Mouse (Mus musculus): ENCODE measurements around the gene Ube2h. TPM values are rescaled to one million over a fixed set of nuclear protein-coding genes. Genes with fewer than 3 reads are reported as not detected.

Gene Ube2h
- polyA plus RNA-seq, 1 experiment from 2014 or later, result 61.0 TPM

DNA sequence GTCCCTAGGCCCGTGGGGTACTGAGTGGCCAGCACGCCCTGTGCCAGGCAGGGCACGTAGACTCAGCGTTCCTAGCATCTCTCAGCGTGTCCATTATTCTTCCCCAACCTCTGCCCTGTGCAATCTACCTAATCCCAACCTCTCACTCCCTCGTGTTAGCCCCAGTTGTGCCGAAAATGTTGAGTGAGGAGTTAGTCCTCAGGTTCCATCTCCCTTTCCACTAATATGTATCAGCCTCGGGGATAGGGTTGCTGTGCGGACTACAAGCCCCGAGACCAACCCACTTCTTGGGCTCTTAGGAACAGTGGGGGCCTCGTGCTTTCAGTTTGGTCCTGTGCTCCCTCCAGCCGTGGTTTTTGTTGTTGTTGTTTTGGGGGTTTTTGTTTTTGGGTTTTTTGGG is 127.8 kb downstream of the Ube2h start:
- no peak overlapping the region for H3K4me2 ChIP-seq
- no peaks in the 10 kb centered on the region for H3K36me3 ChIP-seq
- H3K4me1 ChIP-seq (replicated peaks), result peaks cover 43% of the 10 kb centered on the region
- no peak for ATAC-seq (ENCODE audit: low FRiP score)
- no peak overlapping the region for H3K9ac ChIP-seq
- H3K4me3 ChIP-seq, result no peak overlapping the region
- H3K27ac ChIP-seq, result no peak overlapping the region
- H3K9me3 ChIP-seq, result no peaks in the 10 kb centered on the region
- 4% methylated on average over 12 of the region's 12 CpGs for WGBS
- H3K27me3 ChIP-seq, result peaks cover 96% of the 10 kb centered on the region

DNA sequence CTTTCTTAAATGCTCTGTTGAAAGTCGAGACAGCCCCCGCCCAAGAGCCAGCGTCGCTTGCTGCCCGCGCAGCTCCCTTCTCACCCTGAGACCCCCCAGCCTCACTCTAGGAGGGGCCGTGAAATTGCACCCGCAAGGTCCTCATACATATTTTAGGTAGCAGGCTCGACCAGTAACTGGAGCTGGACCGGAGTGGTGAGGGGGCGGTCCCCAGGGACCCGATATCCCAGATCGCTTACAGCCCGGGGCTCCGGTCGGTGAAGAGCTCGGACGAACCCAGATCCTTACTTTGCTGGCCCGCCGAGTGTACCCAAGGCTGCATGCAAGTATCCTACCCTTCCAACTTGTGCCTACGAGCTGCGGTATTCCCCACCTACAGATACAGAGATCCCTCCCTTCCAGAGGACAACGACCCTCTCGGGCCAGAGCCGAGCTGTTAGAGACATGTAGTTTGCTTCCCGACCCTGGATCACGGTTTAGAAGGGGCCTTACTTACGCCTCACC is 128.4 kb downstream of the Ube2h start:
- Histone ChIP-seq H3K4me1 (replicated peaks) (peaks cover 40% of the 10 kb centered on the region), H3K4me2 (peak overlapping the region; percentile 33), H3K4me3 (peak overlapping the region; percentile 22), H3K36me3 (no peaks in the 10 kb centered on the region), H3K27ac (no peak overlapping the region), H3K27me3 (peaks cover 96% of the 10 kb centered on the region), H3K9ac (no peak overlapping the region), H3K9me3 (no peaks in the 10 kb centered on the region)
- WGBS, result under 1% methylated on average over 28 of the region's 28 CpGs
- ATAC-seq (ENCODE audit: low FRiP score), result no peak

DNA sequence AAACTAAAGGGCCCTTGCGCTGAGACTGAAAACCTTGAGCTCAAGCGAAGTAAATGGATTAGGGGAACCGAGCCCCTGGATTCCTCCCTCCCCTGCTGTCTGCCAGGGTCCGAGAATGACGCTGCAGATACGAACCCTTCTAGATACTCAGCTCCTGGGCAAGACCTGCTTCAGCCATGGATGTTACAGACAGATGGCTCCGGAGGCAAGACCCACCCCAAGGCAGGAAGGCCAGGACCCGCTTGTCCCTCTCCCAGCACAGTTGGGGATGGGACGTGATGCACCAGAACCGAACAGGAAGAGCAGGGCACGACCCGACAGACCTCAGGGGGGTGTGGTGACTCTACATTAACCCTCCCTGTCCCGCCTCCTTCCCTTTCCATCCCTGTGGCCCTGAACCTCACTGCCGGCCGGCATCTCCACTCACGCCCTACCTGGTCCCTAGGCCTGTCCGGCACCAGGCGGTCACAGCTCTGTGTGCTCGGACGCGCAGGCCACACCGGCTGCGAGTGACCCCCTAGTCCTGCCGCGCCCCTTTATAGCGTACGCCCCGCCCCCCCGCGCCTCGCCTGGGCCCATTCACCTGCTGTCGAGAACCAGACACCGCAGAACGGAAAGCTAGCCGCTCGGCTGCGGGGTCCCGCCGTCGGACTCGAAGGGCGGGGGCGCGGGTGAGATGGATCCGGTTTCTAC is 129.0 kb downstream of the Ube2h start:
- Histone ChIP-seq H3K27ac (peak overlapping the region; percentile 20; the same call in 1 of the 2 replicates), H3K27me3 (peaks cover 96% of the 10 kb centered on the region), H3K4me2 (peak overlapping the region; percentile 33), H3K9ac (no peak overlapping the region), H3K9me3 (no peaks in the 10 kb centered on the region), H3K4me3 (peak overlapping the region; percentile 22), H3K36me3 (no peaks in the 10 kb centered on the region), H3K4me1 (replicated peaks) (peaks cover 40% of the 10 kb centered on the region)
- under 1% methylated on average over 45 of the region's 45 CpGs for WGBS
- ATAC-seq (ENCODE audit: low FRiP score), result no peak

DNA sequence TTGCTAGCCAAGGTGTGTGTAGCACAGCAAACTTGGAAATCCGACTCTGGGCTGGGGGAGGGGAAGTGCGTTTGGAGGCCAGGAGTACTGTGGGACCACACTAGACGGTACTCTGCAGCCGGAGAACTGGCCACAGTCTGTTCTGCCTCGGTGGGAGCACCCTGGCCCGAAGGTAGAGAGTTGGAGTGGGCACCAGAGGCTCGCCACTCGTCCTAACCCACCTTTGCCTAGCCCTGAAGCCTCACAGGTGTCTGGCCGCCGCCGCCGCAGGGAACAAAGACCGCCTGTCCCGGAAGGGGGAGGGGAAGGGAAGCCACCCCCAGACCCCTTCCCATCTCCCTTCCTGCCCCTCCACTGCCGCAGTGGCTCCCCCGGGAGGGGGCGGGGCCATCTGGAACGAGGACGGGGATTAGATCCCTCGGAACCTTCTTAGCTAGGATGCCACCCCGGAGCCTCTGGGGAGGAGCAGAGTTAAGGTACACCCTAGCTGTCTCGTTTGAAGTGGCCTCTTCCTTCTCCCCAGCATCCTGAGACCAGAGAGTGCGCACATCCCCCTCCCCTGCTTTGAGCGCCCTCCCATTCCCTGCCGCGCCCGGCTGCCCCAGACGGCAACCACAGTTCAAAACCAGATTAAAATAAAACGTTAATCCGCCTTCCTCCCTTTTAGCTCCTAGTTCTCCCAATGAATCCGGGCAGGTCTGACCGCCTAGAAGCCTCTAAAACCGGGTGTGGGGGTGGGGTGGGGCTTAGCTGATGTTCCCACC is 129.7 kb downstream of the Ube2h start:
- 1% methylated on average over 33 of the region's 33 CpGs for WGBS

DNA sequence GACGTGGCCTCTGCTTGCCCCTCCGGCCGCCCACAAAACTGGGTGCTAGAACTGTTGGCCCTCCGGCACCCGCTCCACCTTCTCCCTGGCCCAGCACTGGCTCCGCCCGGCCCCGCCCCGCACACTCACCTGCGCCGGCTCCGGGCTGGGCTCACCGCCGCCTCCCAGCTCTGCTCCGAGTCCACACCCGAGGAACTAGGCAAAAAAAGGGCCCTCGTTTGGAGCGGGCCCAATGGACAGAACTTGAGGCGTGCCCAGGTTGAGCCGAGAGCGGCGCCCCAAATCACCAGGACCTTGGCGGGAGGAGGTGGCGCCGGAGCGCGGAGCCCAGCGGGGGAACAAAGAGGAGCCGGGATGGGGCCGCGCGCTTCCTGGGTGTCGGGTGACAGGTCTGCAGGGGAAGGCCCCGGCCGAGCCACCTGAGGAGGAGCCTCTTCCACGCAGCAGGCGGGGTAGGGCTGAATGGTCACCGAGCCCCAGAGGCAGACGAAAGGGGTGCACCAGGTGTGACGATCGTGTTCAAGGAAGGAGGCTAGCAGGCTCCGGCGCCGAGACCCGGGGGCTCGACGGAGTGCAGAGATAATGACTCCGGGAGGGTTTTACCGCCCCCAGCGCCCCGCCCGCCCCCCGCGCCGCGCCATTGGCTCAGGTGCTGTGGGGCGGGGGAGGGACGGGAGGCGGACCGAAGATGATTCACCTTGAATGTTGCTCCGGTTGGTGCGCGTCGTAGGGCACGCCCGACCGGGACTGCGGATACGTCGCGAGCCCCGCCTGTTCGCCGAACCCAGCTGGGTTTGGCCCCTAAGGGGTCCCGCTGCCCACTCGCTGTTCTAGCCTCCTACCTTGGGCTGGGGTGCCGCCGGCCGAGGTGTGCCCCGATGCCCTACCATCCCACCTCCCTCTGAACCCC is 130.5 kb downstream of the Ube2h start:
- Histone ChIP-seq H3K27me3 (peaks cover 97% of the 10 kb centered on the region), H3K27ac (0 out of 2 replicates have a peak overlapping the region, but pooled peaks have one; percentile 35), H3K9me3 (no peaks in the 10 kb centered on the region), H3K36me3 (no peaks in the 10 kb centered on the region), H3K4me2 (peak overlapping the region; percentile 30), H3K4me3 (peak overlapping the region; percentile 31), H3K4me1 (replicated peaks) (peaks cover 36% of the 10 kb centered on the region), H3K9ac (0 out of 2 replicates have a peak overlapping the region, but pooled peaks have one; percentile 29)
- WGBS, result under 1% methylated on average over 80 of the region's 80 CpGs
- ATAC-seq (ENCODE audit: low FRiP score), result no peak

More for the DNA sequence above, 129.7 kb downstream of the Ube2h start:
- peak overlapping the region; percentile 31 for H3K4me3 ChIP-seq
- H3K4me1 ChIP-seq (replicated peaks), result peaks cover 39% of the 10 kb centered on the region
- H3K9ac ChIP-seq, result peak overlapping the region; percentile 13; the same call in 1 of the 2 replicates
- H3K9me3 ChIP-seq, result no peaks in the 10 kb centered on the region
- H3K27me3 ChIP-seq, result peaks cover 96% of the 10 kb centered on the region
- peak overlapping the region; percentile 30 for H3K4me2 ChIP-seq
- no peak for ATAC-seq (ENCODE audit: low FRiP score)
- no peaks in the 10 kb centered on the region for H3K36me3 ChIP-seq
- H3K27ac ChIP-seq, result no peak overlapping the region

DNA sequence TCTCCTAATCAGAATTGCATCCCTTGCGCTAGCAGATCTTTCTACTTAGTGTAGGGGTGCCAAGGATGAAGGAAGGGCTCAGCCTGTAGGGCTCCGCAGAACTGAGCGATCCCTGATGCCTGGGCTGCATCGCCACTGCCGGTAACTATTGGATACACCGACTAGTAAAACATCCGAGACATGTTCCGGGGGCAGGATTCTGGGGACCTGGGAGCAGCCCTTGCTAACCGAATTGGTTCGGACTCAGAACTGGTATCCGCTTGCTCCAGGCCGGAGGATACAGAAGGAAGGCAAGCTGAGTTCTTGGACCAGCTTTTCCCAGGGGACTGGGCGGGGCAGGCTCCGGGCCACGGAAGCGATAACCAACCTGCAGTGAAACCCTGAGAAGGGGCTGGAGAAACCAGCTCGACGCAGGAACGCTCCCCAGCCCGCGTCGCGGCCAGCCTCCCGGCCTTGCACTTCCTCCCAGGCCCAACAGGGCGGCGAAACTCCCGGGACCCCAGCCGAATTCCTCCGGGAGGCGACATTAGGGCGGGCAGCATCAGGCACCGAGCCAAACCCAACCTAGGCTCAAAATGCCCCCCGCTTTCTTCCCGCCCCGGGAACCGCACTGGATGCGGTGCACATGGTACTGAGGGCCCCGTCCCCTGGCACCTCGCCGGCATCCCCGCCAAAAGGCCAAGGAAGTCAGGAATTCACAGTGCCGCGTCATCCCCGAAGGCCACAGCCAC is 131.4 kb downstream of the Ube2h start:
- H3K27me3 ChIP-seq, result peaks cover 97% of the 10 kb centered on the region
- 1% methylated on average over 44 of the region's 44 CpGs for WGBS
- no peaks in the 10 kb centered on the region for H3K9me3 ChIP-seq
- H3K4me3 ChIP-seq, result peak overlapping the region; percentile 31
- H3K36me3 ChIP-seq, result no peaks in the 10 kb centered on the region
- peak overlapping the region; percentile 35; the same call in 1 of the 2 replicates for H3K27ac ChIP-seq
- peaks cover 33% of the 10 kb centered on the region for H3K4me1 ChIP-seq (replicated peaks)
- H3K4me2 ChIP-seq, result peak overlapping the region; percentile 30
- no peak for ATAC-seq (ENCODE audit: low FRiP score)
- H3K9ac ChIP-seq, result peak overlapping the region; percentile 19; the same call in 1 of the 2 replicates

DNA sequence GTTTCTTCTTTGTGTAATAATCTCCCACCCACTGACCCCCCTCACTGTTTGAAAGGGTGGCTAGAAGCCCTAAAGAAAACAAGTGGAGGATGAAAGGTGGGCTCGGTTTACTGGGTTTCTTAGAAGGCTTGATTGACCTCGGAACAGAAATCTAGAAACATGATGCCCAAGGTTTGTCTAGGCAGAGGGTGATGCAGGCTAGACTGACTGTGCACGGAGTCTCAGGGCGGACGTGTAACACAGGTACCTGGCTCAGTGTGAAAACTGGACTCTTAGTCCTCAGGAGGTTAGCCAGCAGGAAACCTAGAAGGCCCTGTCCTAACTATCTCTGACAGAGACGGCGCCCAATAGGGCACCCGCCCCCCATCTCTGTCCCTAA is 131.9 kb downstream of the Ube2h start:
- no peak for ATAC-seq (ENCODE audit: low FRiP score)
- 12% methylated on average over 8 of the region's 8 CpGs for WGBS

DNA sequence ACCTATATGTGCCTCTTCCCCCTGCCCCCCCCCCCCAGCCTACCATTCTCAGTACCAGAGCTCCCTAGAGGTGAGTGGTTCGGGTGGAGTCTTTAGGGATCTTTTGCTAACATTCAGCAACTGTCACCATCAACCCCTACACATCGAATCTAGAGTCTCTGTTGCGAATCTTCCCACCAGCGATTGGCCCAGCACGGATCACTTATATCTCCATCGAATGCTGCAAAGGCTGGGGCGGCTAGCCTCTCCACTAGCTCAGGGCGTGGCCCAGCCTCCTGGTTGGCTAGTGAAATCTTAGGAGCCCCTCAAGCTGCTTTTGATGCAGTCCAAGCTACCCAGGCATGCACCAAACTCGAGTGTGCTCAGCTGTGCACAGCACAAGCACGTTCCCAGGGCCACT is 132.4 kb downstream of the Ube2h start:
- Histone ChIP-seq H3K27ac (no peak overlapping the region), H3K4me3 (peak overlapping the region; percentile 31; the same call in 1 of the 2 replicates), H3K27me3 (peaks cover 95% of the 10 kb centered on the region), H3K4me1 (replicated peaks) (peaks cover 42% of the 10 kb centered on the region), H3K9me3 (no peaks in the 10 kb centered on the region), H3K36me3 (no peaks in the 10 kb centered on the region), H3K9ac (no peak overlapping the region), H3K4me2 (no peak overlapping the region)
- WGBS, result 27% methylated on average over 10 of the region's 10 CpGs
- ATAC-seq (ENCODE audit: low FRiP score), result no peak

More for the DNA sequence above, 131.9 kb downstream of the Ube2h start:
- no peaks in the 10 kb centered on the region for H3K9me3 ChIP-seq
- H3K27ac ChIP-seq, result no peak overlapping the region
- peak overlapping the region; percentile 31 for H3K4me3 ChIP-seq
- H3K9ac ChIP-seq, result no peak overlapping the region; the same call in 1 of the 2 replicates
- H3K4me1 ChIP-seq (replicated peaks), result peaks cover 38% of the 10 kb centered on the region
- peaks cover 97% of the 10 kb centered on the region for H3K27me3 ChIP-seq
- H3K36me3 ChIP-seq, result no peaks in the 10 kb centered on the region
- H3K4me2 ChIP-seq, result no peak overlapping the region

DNA sequence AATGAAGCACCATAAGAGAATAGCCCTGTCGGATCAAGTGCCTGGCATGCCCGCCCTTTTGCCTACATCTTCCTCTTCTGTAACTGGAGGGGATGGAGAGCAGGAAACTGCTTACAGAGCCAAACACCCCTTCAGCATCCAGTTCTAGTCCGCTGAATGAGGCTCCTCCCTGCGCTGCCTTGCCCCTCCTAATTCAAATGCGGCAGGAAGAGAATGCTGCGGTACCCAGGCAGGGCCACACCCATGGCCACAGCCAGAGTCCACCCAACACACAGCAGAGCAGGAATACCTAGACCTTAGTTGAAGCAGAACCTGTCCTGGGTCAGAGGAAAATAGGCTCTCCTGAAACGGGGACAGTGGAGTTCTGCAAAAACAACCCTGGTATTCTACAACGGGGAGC is 133.1 kb downstream of the Ube2h start:
- Histone ChIP-seq H3K9ac (no peak overlapping the region), H3K27ac (no peak overlapping the region), H3K36me3 (no peaks in the 10 kb centered on the region), H3K9me3 (no peaks in the 10 kb centered on the region), H3K4me3 (no peak overlapping the region), H3K4me2 (peak overlapping the region; percentile 7; the same call in 1 of the 2 replicates), H3K4me1 (replicated peaks) (peaks cover 50% of the 10 kb centered on the region), H3K27me3 (peaks cover 92% of the 10 kb centered on the region)
- WGBS, result 24% methylated on average over 8 of the region's 8 CpGs
- ATAC-seq (ENCODE audit: low FRiP score), result no peak

DNA sequence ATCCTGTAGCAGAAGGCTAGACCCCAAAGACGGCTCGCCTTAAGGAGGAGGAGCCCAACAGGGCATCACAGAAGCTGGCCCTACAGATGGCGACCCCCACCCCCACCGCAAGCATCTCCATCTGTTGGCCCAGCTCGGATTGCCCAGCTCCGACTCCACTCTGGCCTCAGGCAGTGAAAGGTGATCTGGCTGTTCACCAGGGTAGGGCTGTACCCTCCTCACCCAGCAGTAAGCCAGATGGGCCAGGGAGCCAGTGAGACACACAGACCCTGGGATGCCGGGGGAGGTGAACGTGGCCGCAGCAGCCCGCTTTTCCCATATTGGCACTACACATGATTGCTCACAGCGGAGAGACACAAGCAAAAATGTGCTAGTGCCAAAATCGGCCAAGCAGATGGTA is 135.2 kb downstream of the Ube2h start:
- Histone ChIP-seq H3K27ac (no peak overlapping the region), H3K9me3 (no peaks in the 10 kb centered on the region), H3K4me1 (replicated peaks) (peaks cover 34% of the 10 kb centered on the region), H3K4me2 (no peak overlapping the region), H3K4me3 (no peak overlapping the region), H3K27me3 (peaks cover 72% of the 10 kb centered on the region), H3K9ac (no peak overlapping the region), H3K36me3 (no peaks in the 10 kb centered on the region)
- WGBS, result 59% methylated on average over 12 of the region's 12 CpGs
- ATAC-seq (ENCODE audit: low FRiP score), result no peak

DNA sequence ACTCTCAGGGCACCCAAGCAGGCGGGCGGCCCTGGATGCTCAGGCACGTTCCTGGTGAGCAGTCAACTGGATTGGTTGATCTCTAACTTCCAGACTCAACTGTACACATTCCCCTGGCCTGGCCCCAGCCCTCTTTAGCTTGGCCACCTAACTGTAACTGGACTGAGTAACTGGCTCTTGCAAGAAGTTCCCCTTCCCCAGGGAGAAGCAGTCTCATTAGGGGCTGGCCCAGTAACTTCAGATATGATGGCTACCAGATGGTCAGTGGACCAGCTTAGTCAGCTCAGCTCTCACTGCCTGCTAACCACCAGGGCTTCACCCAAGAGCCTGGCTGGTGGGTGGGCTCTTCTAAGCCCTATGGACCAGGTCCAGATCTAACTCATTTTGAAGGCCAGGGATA is 136.1 kb downstream of the Ube2h start:
- WGBS, result 82% methylated on average over 3 of the region's 3 CpGs
- Histone ChIP-seq H3K9me3 (no peaks in the 10 kb centered on the region), H3K36me3 (no peaks in the 10 kb centered on the region), H3K4me1 (replicated peaks) (peaks cover 25% of the 10 kb centered on the region), H3K27ac (no peak overlapping the region), H3K9ac (no peak overlapping the region), H3K27me3 (peaks cover 64% of the 10 kb centered on the region), H3K4me3 (no peak overlapping the region), H3K4me2 (no peak overlapping the region)
- ATAC-seq (ENCODE audit: low FRiP score), result no peak
